Mouse (Mus musculus) CH12.LX (cell line): ENCODE measurements around the gene Fzd10. TPM values are rescaled to one million over a fixed set of nuclear protein-coding genes. Genes with fewer than 3 reads are reported as not detected.

Experiments
- DNase-seq: peaks from one replicate; pipeline ENCODE4 v3.0.0-alpha.2; 2013; ENCODE audit errors: extremely low read depth
- H3K27ac ChIP-seq: 2 replicates; pipeline ENCODE4 v1.5.1; 2012; ENCODE audit warnings: low read depth, mild to moderate bottlenecking, control low read depth, moderate library complexity; ENCODE audit not compliant: insufficient read depth
- H3K27me3 ChIP-seq: replicated peaks from 2 replicates; pipeline ENCODE3; 2012; ENCODE audit warnings: inconsistent platforms
- H3K36me3 ChIP-seq, 2 experiments: replicated peaks in 1 of 2; 2 replicates each; pipeline versions ENCODE3 to v1.6.1; 2012; ENCODE audit warnings: inconsistent platforms in 1 of 2, low read length in 1 of 2, mild to moderate bottlenecking in 1 of 2, mixed read lengths in 1 of 2, moderate library complexity in 1 of 2; ENCODE audit not compliant: control insufficient read depth in 1 of 2, insufficient read depth in 1 of 2
- H3K4me1 ChIP-seq, 2 experiments: 2 replicates each; pipeline ENCODE4 v1.6.1; 2012; ENCODE audit warnings: inconsistent platforms in 1 of 2, moderate library complexity in 1 of 2; ENCODE audit not compliant: insufficient read depth in 2 of 2, control insufficient read depth in 1 of 2
- H3K4me2 ChIP-seq: 2 replicates; pipeline ENCODE4 v1.6.1; 2012; ENCODE audit warnings: low read depth, mild to moderate bottlenecking, control low read depth; ENCODE audit not compliant: poor library complexity, insufficient read depth, severe bottlenecking
- H3K4me3 ChIP-seq, 3 experiments: fragments of 150-350 bp in 1 of 3; sonication (generic) in 1 of 3; replicated peaks in 1 of 3; 2 replicates each; pipeline versions ENCODE3 to v1.5.1; 2011 to 2012; ENCODE audit warnings: low read depth in 2 of 3, low read length in 2 of 3, mild to moderate bottlenecking in 2 of 3, moderate library complexity in 2 of 3, control low read depth in 1 of 3, improper control_type of control experiment in 1 of 3, inconsistent platforms in 1 of 3, mixed read lengths in 1 of 3; ENCODE audit not compliant: poor library complexity in 1 of 3
- H3K79me2 ChIP-seq: replicated peaks from 2 replicates; pipeline ENCODE4 v1.6.1; 2012; ENCODE audit warnings: mild to moderate bottlenecking, moderate library complexity; ENCODE audit not compliant: control insufficient read depth, poor library complexity, insufficient read depth, severe bottlenecking; ENCODE audit errors: extremely low read depth
- H3K9ac ChIP-seq: 2 replicates; pipeline ENCODE4 v1.6.1; 2012; ENCODE audit warnings: low read depth, mild to moderate bottlenecking, control low read depth, moderate library complexity; ENCODE audit not compliant: insufficient read depth
- H3K9me3 ChIP-seq: replicated peaks from 2 replicates; pipeline ENCODE3; 2012; ENCODE audit warnings: low read length, inconsistent platforms, mixed read lengths
- CHD2 ChIP-seq: IDR thresholded peaks from 2 replicates; pipeline ENCODE4 v1.6.1; 2011; ENCODE audit warnings: low read length, improper control_type of control experiment
- CTCF ChIP-seq, 2 experiments: IDR thresholded peaks in 1 of 2; conservative IDR thresholded peaks in 1 of 2; 2 replicates each; pipeline ENCODE4 v1.5.1; 2011 to 2012; ENCODE audit warnings: low read depth in 2 of 2, low read length in 2 of 2, improper control_type of control experiment in 1 of 2, inconsistent platforms in 1 of 2, mild to moderate bottlenecking in 1 of 2, moderate library complexity in 1 of 2
- E2F4 ChIP-seq: IDR thresholded peaks from 2 replicates; pipeline ENCODE4 v1.6.1; 2011; ENCODE audit warnings: low read depth, low read length, improper control_type of control experiment; ENCODE audit not compliant: insufficient replicate concordance
- ELF1 ChIP-seq: IDR thresholded peaks from 2 replicates; pipeline ENCODE4 v1.6.1; 2014; ENCODE audit warnings: low read depth, mild to moderate bottlenecking, inconsistent platforms, low read length, improper control_type of control experiment
- EP300 ChIP-seq: IDR thresholded peaks from 2 replicates; pipeline ENCODE4 v1.6.1; 2011; ENCODE audit warnings: low read length, improper control_type of control experiment
- ETS1 ChIP-seq: conservative IDR thresholded peaks from 2 replicates; pipeline ENCODE4 v1.6.1; 2012; ENCODE audit warnings: low read depth, mild to moderate bottlenecking, inconsistent platforms, low read length, improper control_type of control experiment, moderate library complexity
- MAFK ChIP-seq: IDR thresholded peaks from 2 replicates; pipeline ENCODE4 v1.6.1; 2011; ENCODE audit warnings: low read length, improper control_type of control experiment; ENCODE audit not compliant: insufficient replicate concordance
- MAX ChIP-seq: IDR thresholded peaks from 2 replicates; pipeline ENCODE4 v1.6.1; 2011; ENCODE audit warnings: low read length, improper control_type of control experiment
- MAZ ChIP-seq: IDR thresholded peaks from 2 replicates; pipeline ENCODE4 v1.6.1; 2012; ENCODE audit warnings: low read depth, mild to moderate bottlenecking, inconsistent platforms, low read length, improper control_type of control experiment, moderate library complexity
- MEF2A ChIP-seq: IDR thresholded peaks from 2 replicates; pipeline ENCODE4 v1.6.1; 2014; ENCODE audit warnings: low read depth, mild to moderate bottlenecking, inconsistent platforms, low read length, improper control_type of control experiment, borderline replicate concordance
- PAX5 ChIP-seq: IDR thresholded peaks from 2 replicates; pipeline ENCODE4 v1.6.1; 2012; ENCODE audit warnings: low read length, inconsistent platforms, mixed read lengths
- POLR2AphosphoS2 ChIP-seq: IDR thresholded peaks from 2 replicates; pipeline ENCODE4 v1.6.1; 2011; ENCODE audit warnings: low read depth, low read length, improper control_type of control experiment
- RCOR1 ChIP-seq: conservative IDR thresholded peaks from 2 replicates; pipeline ENCODE4 v1.6.1; 2012; ENCODE audit warnings: low read depth, mild to moderate bottlenecking, inconsistent platforms, low read length, improper control_type of control experiment
- SMC3 ChIP-seq: IDR thresholded peaks from 2 replicates; pipeline ENCODE4 v1.6.1; 2011; ENCODE audit warnings: low read depth, low read length, improper control_type of control experiment
- TCF12 ChIP-seq: IDR thresholded peaks from 2 replicates; pipeline ENCODE4 v1.6.1; 2014; ENCODE audit warnings: low read depth, mild to moderate bottlenecking, inconsistent platforms, low read length, improper control_type of control experiment
- UBTF ChIP-seq: IDR thresholded peaks from 2 replicates; pipeline ENCODE4 v1.6.1; 2012; ENCODE audit warnings: low read depth, mild to moderate bottlenecking, inconsistent platforms, low read length, improper control_type of control experiment, moderate library complexity
- USF1 ChIP-seq: IDR thresholded peaks from 2 replicates; pipeline ENCODE4 v1.6.1; 2014; ENCODE audit warnings: low read depth, mild to moderate bottlenecking, inconsistent platforms, low read length, improper control_type of control experiment
- USF2 ChIP-seq: conservative IDR thresholded peaks from 2 replicates; pipeline ENCODE4 v1.6.1; 2011; ENCODE audit warnings: low read depth, low read length, improper control_type of control experiment
- ZC3H11A ChIP-seq: IDR thresholded peaks from 2 replicates; pipeline ENCODE4 v1.6.1; 2012; ENCODE audit warnings: low read depth, mild to moderate bottlenecking, inconsistent platforms, low read length, improper control_type of control experiment
- ZKSCAN1 ChIP-seq: IDR thresholded peaks from 2 replicates; pipeline ENCODE4 v1.6.1; 2012; ENCODE audit warnings: low read depth, inconsistent platforms, low read length, improper control_type of control experiment, borderline replicate concordance
- ZMIZ1 ChIP-seq: IDR thresholded peaks from 2 replicates; pipeline ENCODE4 v1.6.1; 2012; ENCODE audit warnings: low read depth, mild to moderate bottlenecking, inconsistent platforms, low read length, improper control_type of control experiment
- dilution Hi-C: fragments of 300-500 bp; cut with MboI; formaldehyde crosslinking; loops from 2 replicates; pipeline ENCODE4 v1.14.3; 2020; ENCODE audit warnings: low sequenced_read_pairs; ENCODE audit not compliant: extremely low pct_unique_long_range_greater_than_20kb, extremely low pct_ligation_motif_present
- in situ Hi-C: fragments of 300-500 bp; cut with MboI; formaldehyde crosslinking; loops from 3 replicates; pipeline ENCODE4 v1.14.3; 2019; ENCODE audit warnings: low sequenced_read_pairs, low pct_ligation_motif_present, low pct_unique_long_range_greater_than_20kb, mixed read lengths
- polyA plus RNA-seq: library from polyadenylated mRNA; unstranded; fragments of >175 nt; gene quantifications from 2 replicates; pipeline ENCODE4 v1.2.1, GENCODE M21; 2012; ENCODE audit warnings: low read depth; ENCODE audit not compliant: insufficient read length
- total RNA-seq, 2 experiments: library from RNA; depleted of rRNA; stranded (reverse); fragments of 300-350 nt in 1 of 2; fragments of >200 nt in 1 of 2; gene quantifications; 2 replicates each; pipeline ENCODE4 v1.2.3; 2012 to 2014

The Fzd10 gene
- total and polyA plus RNA-seq, 3 experiments: not detected

DNA sequence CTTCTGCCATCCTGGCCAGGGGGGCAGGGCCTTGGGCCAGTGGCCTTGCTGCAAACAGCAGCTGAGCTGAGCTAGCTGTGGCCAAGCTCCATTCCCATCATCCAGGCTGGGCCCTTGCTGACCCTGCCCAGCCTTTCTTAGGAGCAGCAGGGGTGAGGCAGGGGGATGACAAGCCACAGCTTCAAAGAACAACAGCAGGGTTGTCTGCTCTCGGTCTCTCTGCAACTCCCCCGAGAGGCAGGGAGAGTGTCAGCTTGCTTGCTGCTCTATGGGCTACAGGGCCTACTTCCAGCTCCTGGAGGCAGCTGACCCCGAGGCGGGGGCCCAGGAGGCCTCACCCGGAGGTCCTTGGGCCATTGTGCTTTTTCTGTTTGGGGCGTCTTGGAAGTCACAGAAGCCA, 33.3 kb upstream of the Fzd10 start:
- no peak for TF ChIP-seq ZMIZ1
- TF ChIP-seq MAX: no peak
- no peak for TF ChIP-seq PAX5
- no peak for TF ChIP-seq UBTF
- TF ChIP-seq USF1: no peak
- Histone ChIP-seq H3K9ac (no peak overlapping the region), H3K79me2 (no peaks in the 10 kb centered on the region), H3K4me1 (no peaks in the 10 kb centered on the region), H3K4me3 (peak overlapping the region in 1 of 3 experiments; percentile 11), H3K27ac (no peak overlapping the region), H3K27me3 (no peaks in the 10 kb centered on the region), H3K36me3 (no peaks in the 10 kb centered on the region), H3K4me2 (no peak overlapping the region), H3K9me3 (peaks cover 76% of the 10 kb centered on the region)
- no peak for DNase-seq
- in situ Hi-C loops (no loop called here), dilution Hi-C loops (no loop called here)

DNA sequence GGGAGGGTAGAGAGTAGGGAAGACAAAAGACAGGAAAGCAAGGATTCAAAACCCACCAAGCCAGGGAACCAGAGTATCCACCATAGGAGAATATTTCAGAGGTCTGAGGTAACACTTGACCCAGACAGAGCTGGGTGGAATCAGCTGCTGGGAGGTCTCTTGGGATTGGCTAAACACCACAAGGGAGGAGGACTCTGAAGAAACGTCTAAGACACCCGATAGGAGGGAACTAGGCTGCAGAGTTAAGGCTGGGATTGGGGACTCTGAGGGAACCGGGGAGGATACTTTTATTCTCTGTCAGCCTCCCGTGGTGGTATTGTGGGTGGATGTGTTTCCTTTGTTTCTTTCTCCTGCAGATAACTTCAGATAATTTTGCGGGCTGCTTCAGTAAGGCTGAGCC, 31.7 kb upstream of the Fzd10 start:
- DNase-seq: no peak
- Histone ChIP-seq H3K9ac (no peak overlapping the region), H3K27me3 (no peaks in the 10 kb centered on the region), H3K36me3 (no peaks in the 10 kb centered on the region), H3K27ac (no peak overlapping the region), H3K4me2 (no peak overlapping the region), H3K9me3 (peaks cover 79% of the 10 kb centered on the region), H3K4me3 (no peak overlapping the region), H3K79me2 (no peaks in the 10 kb centered on the region), H3K4me1 (no peaks in the 10 kb centered on the region)
- dilution Hi-C loops: no loop called here
- TF ChIP-seq ZKSCAN1 (no peak), SMC3 (no peak), USF2 (no peak), EP300 (no peak), RCOR1 (no peak), ETS1 (no peak), ELF1 (no peak), E2F4 (no peak), UBTF (no peak), MEF2A (no peak), CHD2 (no peak), POLR2AphosphoS2 (no peak), MAZ (no peak), USF1 (no peak), CTCF (conservative IDR thresholded peaks at IDR 0.05 in 1 of 2, IDR thresholded peaks at IDR 0.05 in 1 of 2; ENCODE audit: low read depth in 2 of 2, low read length in 2 of 2) (no peak), ZC3H11A (no peak), MAFK (no peak), TCF12 (no peak)
- in situ Hi-C loops: no loop called here
